Mouse (Mus musculus) Patski (cell line): ENCODE measurements around the gene Mrfap1. TPM values are rescaled to one million over a fixed set of nuclear protein-coding genes. Genes with fewer than 3 reads are reported as not detected.
A peak's percentile ranks its signal among the peaks of the same experiment; 100 is the strongest.
"Not testable (repeated sequence)": the region's sequence is repeated elsewhere in the genome, so short reads cannot be mapped to it uniquely, and the experiment has no call there.

Experiments used
- ATAC-seq: fragments of 100-300 bp; one replicate; pipeline ENCODE4 v1.8.0; 2021
- CTCF ChIA-PET: fragments of 350-600 bp; sonication (Branson Sonifier 250); formaldehyde crosslinking; loops from one replicate; lab custom pipeline; 2022; ENCODE audit warnings: inconsistent platforms; lab: Charles Lee
- POLR2A ChIA-PET: fragments of 350-600 bp; sonication (Branson Sonifier 250); formaldehyde crosslinking; loops from one replicate; lab custom pipeline; 2022; ENCODE audit warnings: antibody characterized with exemption, inconsistent platforms; lab: Charles Lee
- DNase-seq: peaks from one replicate; pipeline ENCODE4 v3.0.0-alpha.2; 2011; ENCODE audit warnings: low read depth, low spot score
- H3K27me3 ChIP-seq: fragments of 371-371 bp; one replicate; pipeline ENCODE4 v1.5.1; 2021
- CTCF ChIP-seq: fragments of 100-300 bp; IDR thresholded peaks from one replicate; pipeline ENCODE4 v1.5.1; 2021
- in situ Hi-C: fragments of 300-500 bp; cut with MboI; formaldehyde crosslinking; loops from 3 replicates; pipeline ENCODE4 v1.11.1; 2018; ENCODE audit warnings: low pct_unique_long_range_greater_than_20kb, mixed read lengths
- polyA plus RNA-seq: library from polyadenylated mRNA; unstranded; gene quantifications from one replicate; pipeline ENCODE4 v1.2.3, GENCODE M21; 2021

Mrfap1 gene
- 434 TPM for polyA plus RNA-seq

GRCm38 (mm10) chr5:36796296-36797014 lies at the start of gene Mrfap1:
Mrfap1 (minus strand) TSS chr5:36796772.
- H3K27me3 ChIP-seq, CTCF ChIA-PET, in situ Hi-C loops: not testable (repeated sequence)
- POLR2A ChIA-PET: interaction anchor here (1.2 kb wide), 1 partner anchor 29 kb away, joined by 4 read pairs; no protein-coding TSS in a partner anchor
- peak; percentile 65 for DNase-seq
- peak; percentile 72 for ATAC-seq

- ChIA-PET CTCF (no interaction called here), POLR2A (no interaction called here)
- ATAC-seq (no peak), DNase-seq (no peak)
- in situ Hi-C loops: loop anchor here (10.0 kb wide), 1 partner anchor 170 kb away; no protein-coding TSS in a partner anchor
- H3K27me3 ChIP-seq: no peaks in the 10 kb centered on the region
- TF ChIP-seq CTCF: no peak
Observed at GRCm38 (mm10) chr5:36844490-36844889, 47.9 kb upstream of the Mrfap1 start.

- ChIA-PET POLR2A (no interaction called here), CTCF (no interaction called here)
Observed at GRCm38 (mm10) chr5:36841701-36842100, 45.1 kb upstream of the Mrfap1 start.

GRCm38 (mm10) chr5:36840092-36840491 lies 43.5 kb upstream of the Mrfap1 start:
- ChIA-PET POLR2A (no interaction called here), CTCF (interaction anchor here (2.2 kb wide), 1 partner anchor 9 kb away, joined by 5 read pairs; the partner anchor contains the start of gene Man2b2)
- ATAC-seq: no peak
- DNase-seq: no peak
- in situ Hi-C loops: loop anchor here (10.0 kb wide), 1 partner anchor 175 kb away; no protein-coding TSS in a partner anchor
- H3K27me3 ChIP-seq: no peaks in the 10 kb centered on the region
- TF ChIP-seq CTCF: no peak

More at GRCm38 (mm10) chr5:36841701-36842100, 45.1 kb upstream of the Mrfap1 start:
- in situ Hi-C loops: loop anchor here (10.0 kb wide), 1 partner anchor 173 kb away; no protein-coding TSS in a partner anchor
- DNase-seq (no peak), ATAC-seq (no peak)
- no peaks in the 10 kb centered on the region for H3K27me3 ChIP-seq
- no peak for TF ChIP-seq CTCF

GRCm38 (mm10) chr5:36839602-36840001 lies 43.0 kb upstream of the Mrfap1 start:
- ATAC-seq (no peak), DNase-seq (no peak)
- ChIA-PET POLR2A (interaction anchor here (0.6 kb wide), 1 partner anchor 82 kb away, joined by 3 read pairs; no protein-coding TSS in a partner anchor), CTCF (interaction anchor here (1.6 to 2.2 kb wide), 2 partner anchors 9 to 11 kb away, joined by 3 to 5 read pairs; partner anchors contain the start of gene Man2b2)
- TF ChIP-seq CTCF: no peak
- in situ Hi-C loops: loop anchor here (10.0 kb wide), 1 partner anchor 175 kb away; no protein-coding TSS in a partner anchor
- no peaks in the 10 kb centered on the region for H3K27me3 ChIP-seq

- in situ Hi-C loops: no loop called here
- CTCF ChIA-PET: interaction anchor here (1.6 to 2.2 kb wide), 2 partner anchors 8 to 11 kb away, joined by 3 to 5 read pairs; partner anchors contain the start of gene Man2b2
- DNase-seq (no peak), ATAC-seq (no peak)
- no peak for TF ChIP-seq CTCF
- H3K27me3 ChIP-seq: no peaks in the 10 kb centered on the region
- POLR2A ChIA-PET: interaction anchor here (0.6 kb wide), 1 partner anchor 81 kb away, joined by 3 read pairs; no protein-coding TSS in a partner anchor
Observed at GRCm38 (mm10) chr5:36839032-36839431, 42.5 kb upstream of the Mrfap1 start.

GRCm38 (mm10) chr5:36835933-36836332 lies 39.4 kb upstream of the Mrfap1 start:
- TF ChIP-seq CTCF: peak; percentile 99
- ChIA-PET CTCF (interaction anchor here (0.9 to 1.1 kb wide), 3 partner anchors 9 to 79 kb away, joined by 3 to 4 read pairs (median 3); no protein-coding TSS in a partner anchor), POLR2A (no interaction called here)
- in situ Hi-C loops: no loop called here
- no peak for ATAC-seq
- peaks cover 13% of the 10 kb centered on the region for H3K27me3 ChIP-seq
- no peak for DNase-seq

GRCm38 (mm10) chr5:36831272-36831671 lies 34.7 kb upstream of the Mrfap1 start:
- no peak for TF ChIP-seq CTCF
- DNase-seq (no peak), ATAC-seq (no peak)
- ChIA-PET POLR2A (no interaction called here), CTCF (interaction anchor here (1.3 to 1.9 kb wide), 4 partner anchors 8 to 31 kb away, joined by 4 to 16 read pairs (median 6); no protein-coding TSS in a partner anchor)
- in situ Hi-C loops: no loop called here
- H3K27me3 ChIP-seq: peaks cover 13% of the 10 kb centered on the region

GRCm38 (mm10) chr5:36829913-36830879 lies 33.6 kb upstream of the Mrfap1 start, which contains the start of gene Man2b2:
Man2b2 (minus strand) TSS chr5:36830653.
- in situ Hi-C loops: no loop called here
- POLR2A ChIA-PET: interaction anchor here (0.6 kb wide), 1 partner anchor 333 kb away, joined by 4 read pairs; no protein-coding TSS in a partner anchor
- H3K27me3 ChIP-seq: peaks cover 13% of the 10 kb centered on the region
- ATAC-seq (peak; percentile 78), DNase-seq (no peak)
- CTCF ChIA-PET: interaction anchor here (1.1 to 1.9 kb wide), 8 partner anchors 9 to 76 kb away, joined by 3 to 16 read pairs (median 4); no protein-coding TSS in a partner anchor
- peak; percentile 100 for TF ChIP-seq CTCF
